Mouse (Mus musculus): Measurements from ENCODE around the gene Dld. TPM values are rescaled to one million over a fixed set of nuclear protein-coding genes. Genes with fewer than 3 reads are reported as not detected.

Dld gene
- polyA plus RNA-seq, 1 experiment: 4.4 TPM

- H3K4me1 ChIP-seq (ENCODE audit: control insufficient read depth, insufficient read depth, insufficient read length, low read length): no peaks in the 10 kb centered on the region
- no peaks in the 10 kb centered on the region for H3K27me3 ChIP-seq (ENCODE audit: control insufficient read depth, insufficient read depth, low read length)
- TF ChIP-seq POLR2A (IDR thresholded peaks at IDR 0.05; ENCODE audit: low read depth, low read length) (no peak), CTCF (IDR thresholded peaks at IDR 0.05; ENCODE audit: extremely low read depth, insufficient read length, insufficient replicate concordance, low read depth, low read length) (no peak)
- H3K36me3 ChIP-seq (ENCODE audit: control insufficient read depth, insufficient read depth, low read length): no peaks in the 10 kb centered on the region
- 71% methylated on average over 5 of the region's 5 CpGs for WGBS
- no peak overlapping the region for H3K27ac ChIP-seq (ENCODE audit: insufficient read depth, low read depth, low read length)
- no peak overlapping the region for H3K4me3 ChIP-seq (ENCODE audit: low read depth, low read length)
These were observed 39.0 kb downstream of the Dld start for GRCm38 (mm10) chr12:31312281-31312680.

DNA sequence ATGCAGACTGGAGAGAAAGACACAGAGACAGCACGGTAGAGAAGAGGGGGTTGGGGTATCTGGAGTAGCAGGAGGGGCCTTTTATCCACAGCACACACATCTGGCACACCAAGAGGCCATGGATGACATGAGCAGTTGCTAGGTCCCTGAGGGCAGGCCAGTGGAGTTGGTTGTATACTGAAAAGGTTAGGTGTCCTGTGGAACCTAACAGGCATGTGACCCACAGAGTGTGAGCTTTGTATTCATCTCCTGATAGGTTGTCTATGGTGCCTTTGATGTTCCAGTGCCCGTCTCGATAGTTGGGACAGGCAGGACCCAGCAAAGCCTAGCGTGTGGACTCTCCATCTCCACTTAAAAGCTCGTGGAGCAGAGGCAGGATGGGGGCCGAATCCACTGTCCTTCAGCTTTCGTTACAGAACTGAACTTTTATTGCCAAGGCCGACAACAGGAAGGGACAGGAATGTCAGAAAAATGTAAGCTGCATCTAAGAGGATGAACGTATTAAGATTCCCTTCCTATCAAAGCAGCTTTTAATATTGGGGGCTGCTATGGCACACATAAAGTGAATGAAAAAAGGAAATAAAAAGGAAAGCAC, 39.5 kb downstream of the Dld start:
- no peaks in the 10 kb centered on the region for H3K27me3 ChIP-seq (ENCODE audit: control insufficient read depth, insufficient read depth, low read length)
- TF ChIP-seq POLR2A (IDR thresholded peaks at IDR 0.05; ENCODE audit: low read depth, low read length) (no peak), CTCF (IDR thresholded peaks at IDR 0.05; ENCODE audit: extremely low read depth, insufficient read length, insufficient replicate concordance, low read depth, low read length) (no peak)
- no peaks in the 10 kb centered on the region for H3K4me1 ChIP-seq (ENCODE audit: control insufficient read depth, insufficient read depth, insufficient read length, low read length)
- 81% methylated on average over 9 of the region's 9 CpGs for WGBS
- no peaks in the 10 kb centered on the region for H3K36me3 ChIP-seq (ENCODE audit: control insufficient read depth, insufficient read depth, low read length)
- H3K27ac ChIP-seq (ENCODE audit: insufficient read depth, low read depth, low read length): no peak overlapping the region
- H3K4me3 ChIP-seq (ENCODE audit: low read depth, low read length): no peak overlapping the region

DNA sequence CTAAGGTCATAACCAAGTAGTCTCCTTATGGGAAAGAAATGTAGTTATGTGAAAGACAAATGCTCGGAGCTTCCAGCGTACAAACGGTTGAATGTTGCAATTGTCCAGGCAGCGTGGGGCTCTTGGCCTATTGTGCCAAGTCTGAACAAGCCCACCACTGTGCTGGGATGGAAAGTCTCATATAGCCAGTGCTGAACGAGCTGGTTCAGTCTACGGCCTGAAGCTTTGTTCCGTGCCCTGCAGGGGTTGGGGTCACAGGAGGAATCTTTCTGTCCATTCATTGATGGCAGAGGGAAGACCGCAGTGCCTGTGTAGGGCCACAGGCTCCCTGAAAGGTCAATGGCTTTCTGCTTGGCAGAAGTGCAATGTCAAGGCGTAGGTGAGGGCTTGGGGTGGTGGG, 40.6 kb downstream of the Dld start:
- no peak overlapping the region for H3K27ac ChIP-seq (ENCODE audit: insufficient read depth, low read depth, low read length)
- no peak for TF ChIP-seq CTCF (IDR thresholded peaks at IDR 0.05; ENCODE audit: extremely low read depth, insufficient read length, insufficient replicate concordance, low read depth, low read length)
- TF ChIP-seq POLR2A (IDR thresholded peaks at IDR 0.05; ENCODE audit: low read depth, low read length): no peak
- no peak overlapping the region for H3K4me3 ChIP-seq (ENCODE audit: low read depth, low read length)
- no peaks in the 10 kb centered on the region for H3K4me1 ChIP-seq (ENCODE audit: control insufficient read depth, insufficient read depth, insufficient read length, low read length)
- H3K27me3 ChIP-seq (ENCODE audit: control insufficient read depth, insufficient read depth, low read length): no peaks in the 10 kb centered on the region
- H3K36me3 ChIP-seq (ENCODE audit: control insufficient read depth, insufficient read depth, low read length): no peaks in the 10 kb centered on the region
- 87% methylated on average over 9 of the region's 9 CpGs for WGBS

DNA sequence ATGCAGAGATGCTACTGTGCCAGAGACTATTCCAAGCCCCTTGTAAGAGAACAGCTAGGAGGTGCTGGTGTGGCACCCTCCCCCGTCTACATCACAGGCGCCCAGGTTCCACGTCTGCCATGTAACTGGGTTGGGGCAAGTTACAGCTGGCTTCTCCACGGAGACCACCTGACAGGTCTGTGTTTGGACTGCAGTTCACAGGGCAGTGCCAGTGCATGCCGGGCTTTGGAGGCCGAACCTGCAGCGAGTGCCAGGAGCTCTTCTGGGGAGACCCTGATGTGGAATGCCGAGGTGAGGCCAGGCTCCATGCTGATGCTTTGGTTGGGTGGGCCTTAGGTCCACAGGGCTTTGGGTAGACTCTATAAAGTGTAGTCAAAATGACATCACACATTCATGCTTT, 43.5 kb downstream of the Dld start:
- TF ChIP-seq POLR2A (IDR thresholded peaks at IDR 0.05; ENCODE audit: low read depth, low read length) (no peak), CTCF (IDR thresholded peaks at IDR 0.05; ENCODE audit: extremely low read depth, insufficient read length, insufficient replicate concordance, low read depth, low read length) (no peak)
- Histone ChIP-seq H3K27ac (ENCODE audit: insufficient read depth, low read depth, low read length) (no peak overlapping the region), H3K36me3 (ENCODE audit: control insufficient read depth, insufficient read depth, low read length) (peaks cover 1% of the 10 kb centered on the region; the same call in 1 of the 2 replicates), H3K4me1 (ENCODE audit: control insufficient read depth, insufficient read depth, insufficient read length, low read length) (0 out of 2 replicates have a peak, but pooled peaks cover 2% of the 10 kb centered on the region), H3K4me3 (ENCODE audit: low read depth, low read length) (no peak overlapping the region), H3K27me3 (ENCODE audit: control insufficient read depth, insufficient read depth, low read length) (no peaks in the 10 kb centered on the region)
- 93% methylated on average over 8 of the region's 8 CpGs for WGBS

GRCm38 (mm10) chr12:31307011-31307410, 44.2 kb downstream of the Dld start:
- WGBS: 90% methylated on average over 8 of the region's 8 CpGs
- H3K36me3 ChIP-seq (ENCODE audit: control insufficient read depth, insufficient read depth, low read length): peaks cover 1% of the 10 kb centered on the region; the same call in 1 of the 2 replicates
- no peak overlapping the region for H3K4me3 ChIP-seq (ENCODE audit: low read depth, low read length)

DNA sequence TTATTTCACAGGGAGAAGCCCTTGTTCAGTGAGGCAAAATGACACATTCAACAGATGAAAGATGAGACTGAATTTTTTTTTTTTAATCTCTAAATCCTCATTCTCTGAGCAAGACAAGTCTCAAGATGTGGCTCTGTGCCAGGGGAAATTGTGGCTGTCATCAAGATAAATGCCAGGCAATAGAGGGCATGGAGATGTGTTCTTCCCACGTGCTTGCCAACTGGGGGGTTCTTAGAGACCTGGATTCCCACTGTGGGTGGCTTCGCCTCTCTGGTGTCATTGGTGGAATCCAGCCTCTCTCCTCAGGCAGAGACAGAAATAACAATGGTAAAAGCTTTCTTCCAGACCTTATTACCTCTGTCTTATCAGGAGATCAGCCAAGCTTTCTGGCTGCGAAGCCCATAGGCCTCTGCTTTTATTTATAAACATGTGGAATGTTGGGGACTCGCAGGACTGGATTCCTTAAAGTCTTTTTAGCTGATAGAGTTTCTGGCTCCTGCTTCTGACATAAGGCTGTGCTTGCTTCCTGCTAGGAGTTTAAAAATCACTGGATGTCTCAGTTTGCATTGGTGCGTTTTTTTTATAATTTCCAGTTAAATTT, 45.1 kb downstream of the Dld start:
- TF ChIP-seq CTCF (IDR thresholded peaks at IDR 0.05; ENCODE audit: extremely low read depth, insufficient read length, insufficient replicate concordance, low read depth, low read length) (no peak), POLR2A (IDR thresholded peaks at IDR 0.05; ENCODE audit: low read depth, low read length) (no peak)
- H3K27ac ChIP-seq (ENCODE audit: insufficient read depth, low read depth, low read length): no peak overlapping the region
- H3K27me3 ChIP-seq (ENCODE audit: control insufficient read depth, insufficient read depth, low read length): no peaks in the 10 kb centered on the region
- H3K4me1 ChIP-seq (ENCODE audit: control insufficient read depth, insufficient read depth, insufficient read length, low read length): 0 out of 2 replicates have a peak, but pooled peaks cover 2% of the 10 kb centered on the region
- 47% methylated on average over 5 of the region's 5 CpGs for WGBS
- no peak overlapping the region for H3K4me3 ChIP-seq (ENCODE audit: low read depth, low read length)
- peaks cover 1% of the 10 kb centered on the region; the same call in 1 of the 2 replicates for H3K36me3 ChIP-seq (ENCODE audit: control insufficient read depth, insufficient read depth, low read length)

More at GRCm38 (mm10) chr12:31307011-31307410, 44.2 kb downstream of the Dld start:
- TF ChIP-seq POLR2A (IDR thresholded peaks at IDR 0.05; ENCODE audit: low read depth, low read length): no peak
- TF ChIP-seq CTCF (IDR thresholded peaks at IDR 0.05; ENCODE audit: extremely low read depth, insufficient read length, insufficient replicate concordance, low read depth, low read length): no peak
- 0 out of 2 replicates have a peak, but pooled peaks cover 2% of the 10 kb centered on the region for H3K4me1 ChIP-seq (ENCODE audit: control insufficient read depth, insufficient read depth, insufficient read length, low read length)
- no peak overlapping the region for H3K27ac ChIP-seq (ENCODE audit: insufficient read depth, low read depth, low read length)
- H3K27me3 ChIP-seq (ENCODE audit: control insufficient read depth, insufficient read depth, low read length): no peaks in the 10 kb centered on the region

- H3K4me1 ChIP-seq (ENCODE audit: control insufficient read depth, insufficient read depth, insufficient read length, low read length): 0 out of 2 replicates have a peak, but pooled peaks cover 2% of the 10 kb centered on the region
- H3K4me3 ChIP-seq (ENCODE audit: low read depth, low read length): no peak overlapping the region
- H3K27me3 ChIP-seq (ENCODE audit: control insufficient read depth, insufficient read depth, low read length): no peaks in the 10 kb centered on the region
- TF ChIP-seq POLR2A (IDR thresholded peaks at IDR 0.05; ENCODE audit: low read depth, low read length) (no peak), CTCF (IDR thresholded peaks at IDR 0.05; ENCODE audit: extremely low read depth, insufficient read length, insufficient replicate concordance, low read depth, low read length) (no peak)
- H3K27ac ChIP-seq (ENCODE audit: insufficient read depth, low read depth, low read length): peak overlapping the region; percentile 42; the same call in 1 of the 2 replicates
- H3K36me3 ChIP-seq (ENCODE audit: control insufficient read depth, insufficient read depth, low read length): peaks cover 4% of the 10 kb centered on the region; the same call in 1 of the 2 replicates
- 69% methylated on average over 16 of the region's 16 CpGs for WGBS
These were observed 48.3 kb downstream of the Dld start for GRCm38 (mm10) chr12:31302766-31303511.
